Mouse (Mus musculus) limb, embryonic 14.5 days (tissue): ENCODE results near the gene Tcf7l1. TPM values are rescaled to one million over a fixed set of nuclear protein-coding genes. Genes with fewer than 3 reads are reported as not detected.

Experiments
- ATAC-seq: fragments of 200-750 bp; cut with Nextera tagmentation; 2 replicates; pipeline ENCODE4 v1.8.0; 2017; ENCODE audit warnings: low read depth, moderate number of reproducible peaks, moderate TSS enrichment; ENCODE audit not compliant: low FRiP score
- DNase-seq: peaks from one replicate; pipeline ENCODE4 v3.0.0-alpha.2; 2015; ENCODE audit warnings: low spot score
- H3K27ac ChIP-seq: fragments of 300-500 bp; sonication (generic); replicated peaks from 2 replicates; pipeline ENCODE4 v1.5.1; 2014; ENCODE audit warnings: low read depth, mild to moderate bottlenecking, low read length, moderate library complexity, mixed read lengths
- H3K27me3 ChIP-seq: fragments of 300-500 bp; sonication (generic); 2 replicates; pipeline ENCODE4 v1.6.1; 2014; ENCODE audit warnings: low read length, mixed read lengths; ENCODE audit not compliant: control insufficient read depth, insufficient read depth
- H3K36me3 ChIP-seq: fragments of 300-500 bp; sonication (generic); 2 replicates; pipeline ENCODE4 v1.6.1; 2014; ENCODE audit warnings: mild to moderate bottlenecking, low read length, moderate library complexity, mixed read lengths; ENCODE audit not compliant: control insufficient read depth, insufficient read depth
- H3K4me1 ChIP-seq: fragments of 300-500 bp; sonication (generic); 2 replicates; pipeline ENCODE4 v1.6.1; 2014; ENCODE audit warnings: antibody characterized with exemption, low read length, mixed read lengths; ENCODE audit not compliant: control insufficient read depth, insufficient read depth
- H3K4me2 ChIP-seq: fragments of 300-500 bp; sonication (generic); replicated peaks from 2 replicates; pipeline ENCODE4 v1.6.1; 2014; ENCODE audit warnings: low read depth, mild to moderate bottlenecking, low read length, moderate library complexity; ENCODE audit not compliant: severe bottlenecking
- H3K4me3 ChIP-seq: fragments of 300-500 bp; sonication (generic); replicated peaks from 2 replicates; pipeline ENCODE4 v1.5.1; 2014; ENCODE audit warnings: low read length
- H3K9ac ChIP-seq: fragments of 300-500 bp; sonication (generic); 2 replicates; pipeline ENCODE4 v1.6.1; 2014; ENCODE audit warnings: mild to moderate bottlenecking, low read depth, low read length, moderate library complexity; ENCODE audit not compliant: severe bottlenecking
- H3K9me3 ChIP-seq: fragments of 300-500 bp; sonication (generic); 2 replicates; pipeline ENCODE4 v1.6.1; 2016; ENCODE audit warnings: low read length; ENCODE audit not compliant: control insufficient read depth
- POLR2A ChIP-seq: fragments of 200-500 bp; IDR thresholded peaks from 2 replicates; pipeline ENCODE4 v1.8.0; 2012; ENCODE audit warnings: inconsistent platforms, mild to moderate bottlenecking, moderate library complexity, borderline replicate concordance; ENCODE audit not compliant: insufficient read depth, insufficient read length; ENCODE audit errors: extremely low read depth
- WGBS: fragments of 180-500 bp; shearing (Covaris S2); extraction: QIAGEN DNeasy Blood & Tissue Kit; methylation state at CpG from one replicate; pipeline ENCODE4 v1.1.7; 2014; 5-methylcytosine and 5-hydroxymethylcytosine counted together
- polyA plus RNA-seq, 2 experiments: library from polyadenylated mRNA; depleted of rRNA in 1 of 2; stranded (reverse) in 1 of 2; unstranded in 1 of 2; fragments of >200 nt; fragmentation: Nextera tagmentation in 1 of 2; extraction: Ambion mirVana in 1 of 2; gene quantifications; 2 replicates each; pipeline versions ENCODE4 v1.2.1 to v1.2.3; 2012 to 2014

The Tcf7l1 gene
- polyA plus RNA-seq, 2 experiments, result 47.9 to 78.1 TPM

DNA sequence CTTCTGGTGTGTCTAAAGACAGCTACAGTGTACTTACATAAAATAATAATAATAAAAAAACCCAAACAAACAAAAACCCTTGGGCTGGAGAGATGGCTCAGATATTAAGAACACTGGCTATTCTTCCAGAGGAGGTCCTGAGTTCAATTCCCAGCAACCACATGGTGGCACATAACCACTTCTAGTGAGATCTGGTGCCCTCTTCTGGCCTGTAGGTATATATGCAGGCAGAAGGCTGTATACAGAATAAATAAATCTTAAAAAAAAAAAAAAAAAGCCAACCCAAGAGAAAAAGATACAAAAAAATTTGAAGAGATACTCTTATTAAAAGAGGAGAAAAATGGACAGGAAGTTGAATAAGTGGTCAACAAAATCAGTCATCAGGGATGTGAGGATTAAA, 8.7 kb upstream of the Tcf7l1 start:
- no peaks in the 10 kb centered on the region for H3K36me3 ChIP-seq
- no peak overlapping the region for H3K9ac ChIP-seq
- TF ChIP-seq POLR2A, result no peak
- DNase-seq (no peak), ATAC-seq (no peak)
- H3K27me3 ChIP-seq, result no peaks in the 10 kb centered on the region
- H3K9me3 ChIP-seq, result no peaks in the 10 kb centered on the region
- H3K4me3 ChIP-seq, result no peak overlapping the region
- no peak overlapping the region for H3K4me2 ChIP-seq
- H3K4me1 ChIP-seq, result no peaks in the 10 kb centered on the region
- H3K27ac ChIP-seq, result no peak overlapping the region

DNA sequence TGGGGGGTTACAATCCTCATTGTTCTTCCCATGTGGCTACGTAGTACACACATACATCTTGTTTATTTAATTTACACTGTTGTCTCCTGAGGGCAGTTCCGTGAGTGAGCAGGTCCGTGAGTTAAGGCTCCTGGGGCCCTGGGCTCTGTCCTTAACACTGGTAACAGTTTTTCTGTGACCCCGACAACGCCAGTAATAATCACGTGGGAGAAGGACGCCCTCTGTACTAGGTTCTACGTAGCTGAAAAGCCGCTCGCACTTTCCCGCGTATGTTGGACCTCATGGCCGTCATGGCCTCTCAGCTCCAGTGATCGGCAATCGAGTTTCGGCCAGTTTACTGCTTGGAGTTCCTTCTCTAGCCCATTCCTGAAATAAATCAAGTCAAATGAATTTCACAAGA, 6.4 kb upstream of the Tcf7l1 start:
- Histone ChIP-seq H3K9ac (no peak overlapping the region), H3K27ac (no peak overlapping the region), H3K4me2 (no peak overlapping the region), H3K27me3 (no peaks in the 10 kb centered on the region), H3K4me1 (no peaks in the 10 kb centered on the region), H3K9me3 (no peaks in the 10 kb centered on the region), H3K36me3 (no peaks in the 10 kb centered on the region), H3K4me3 (no peak overlapping the region)
- 53% methylated on average over 16 of the region's 16 CpGs for WGBS
- ATAC-seq (no peak), DNase-seq (no peak)
- no peak for TF ChIP-seq POLR2A

DNA sequence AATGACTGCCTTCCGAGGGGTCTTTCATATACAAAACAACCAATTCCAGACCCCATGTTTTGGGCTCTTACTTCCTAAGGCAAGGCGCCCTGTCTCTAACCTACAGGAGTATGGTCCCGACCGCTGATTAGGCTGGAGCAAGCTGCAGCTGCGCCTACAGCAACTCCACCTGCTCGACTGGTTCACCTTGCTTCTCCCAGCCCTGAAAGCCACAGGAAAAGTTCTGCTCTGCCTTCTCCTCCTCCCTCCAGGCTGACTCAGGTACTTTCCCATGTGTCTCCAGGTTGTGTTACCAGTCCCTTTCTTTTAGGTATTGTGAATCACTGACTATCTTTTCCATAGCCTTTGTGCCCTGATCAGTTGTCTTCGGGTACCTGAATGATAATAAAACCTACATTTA, 5.8 kb upstream of the Tcf7l1 start:
- WGBS, result 43% methylated on average over 7 of the region's 7 CpGs
- Histone ChIP-seq H3K27ac (no peak overlapping the region), H3K9ac (no peak overlapping the region), H3K4me3 (no peak overlapping the region), H3K9me3 (no peaks in the 10 kb centered on the region), H3K4me1 (no peaks in the 10 kb centered on the region), H3K36me3 (no peaks in the 10 kb centered on the region), H3K27me3 (no peaks in the 10 kb centered on the region), H3K4me2 (no peak overlapping the region)
- no peak for TF ChIP-seq POLR2A
- ATAC-seq, result no peak
- DNase-seq, result no peak

DNA sequence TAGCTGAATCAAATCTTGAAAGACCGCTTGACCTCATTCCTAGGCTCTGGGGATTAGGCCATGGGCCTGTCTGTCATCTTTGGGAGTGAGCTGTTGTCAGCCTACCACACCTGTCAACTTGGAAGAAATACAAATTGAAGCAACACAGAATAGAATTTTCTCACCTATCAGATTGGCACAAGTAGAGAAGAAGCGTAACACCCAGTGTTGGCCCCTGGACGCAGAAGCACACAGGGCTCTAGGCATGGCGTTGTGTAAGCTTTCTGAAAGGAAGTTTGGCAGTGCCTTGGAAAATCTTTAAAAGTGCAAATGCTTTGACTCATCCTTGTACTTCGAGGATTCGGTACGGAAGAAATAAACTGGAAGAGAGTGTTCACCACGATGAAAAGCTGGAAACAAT, 3.6 kb upstream of the Tcf7l1 start:
- H3K4me3 ChIP-seq, result no peak overlapping the region
- H3K27me3 ChIP-seq, result no peaks in the 10 kb centered on the region
- no peak overlapping the region for H3K4me2 ChIP-seq
- no peaks in the 10 kb centered on the region for H3K9me3 ChIP-seq
- DNase-seq (no peak), ATAC-seq (no peak)
- no peaks in the 10 kb centered on the region for H3K4me1 ChIP-seq
- H3K27ac ChIP-seq, result no peak overlapping the region
- no peak overlapping the region for H3K9ac ChIP-seq
- H3K36me3 ChIP-seq, result no peaks in the 10 kb centered on the region
- WGBS, result 92% methylated on average over 8 of the region's 8 CpGs
- no peak for TF ChIP-seq POLR2A

DNA sequence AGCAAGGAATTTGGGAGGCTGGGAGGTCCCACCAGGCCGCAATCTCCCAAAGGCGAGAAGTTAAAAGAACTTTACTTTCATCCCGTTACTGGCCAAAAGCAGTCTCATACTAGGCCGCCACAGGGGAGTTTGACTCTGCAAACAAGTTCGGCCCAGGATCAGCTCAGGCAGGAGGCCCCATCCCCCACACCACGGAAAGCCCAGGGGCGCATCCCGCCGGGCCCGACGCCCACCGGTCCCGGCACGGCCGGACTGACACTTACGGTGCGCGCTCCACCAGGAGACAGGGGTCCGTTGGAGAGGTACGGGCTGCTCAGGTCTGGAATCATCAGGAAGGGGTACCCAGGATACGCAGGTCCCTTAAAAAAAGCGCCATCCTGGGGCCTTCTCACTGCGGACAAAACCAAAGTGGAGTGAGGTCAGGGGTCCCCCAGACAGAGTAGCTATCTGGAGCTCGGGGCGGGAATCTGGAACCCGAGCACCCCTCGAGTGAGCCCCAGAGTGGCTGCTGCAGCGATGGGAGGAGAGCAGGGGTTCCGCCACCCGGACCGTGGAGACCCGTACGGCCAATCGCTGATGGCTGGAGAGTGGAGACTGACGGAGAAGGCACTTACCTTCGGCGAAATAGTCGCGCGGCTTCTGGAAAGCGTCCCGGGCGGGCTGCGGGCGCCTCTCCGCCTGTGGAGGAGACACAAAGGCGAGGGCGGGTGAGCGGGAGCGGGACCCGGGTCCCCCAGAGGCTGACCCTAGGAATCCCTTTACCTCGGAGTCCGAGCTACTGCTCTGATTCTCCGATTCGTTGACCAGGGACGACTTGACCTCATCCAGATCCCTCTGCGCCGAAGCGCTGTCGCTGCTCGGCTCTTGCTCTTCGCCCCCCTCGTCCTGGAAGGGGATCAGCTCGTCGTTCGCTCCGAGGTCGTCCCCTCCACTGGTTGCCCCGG, 834 bp downstream of the Tcf7l1 start:
- peaks cover 13% of the 10 kb centered on the region for H3K4me1 ChIP-seq

More for the DNA sequence above, 834 bp downstream of the Tcf7l1 start:
- peak; percentile 14 for DNase-seq
- peak overlapping the region; percentile 87 for H3K4me2 ChIP-seq
- H3K9ac ChIP-seq, result peak overlapping the region; percentile 93
- WGBS, result under 1% methylated on average over 57 of the region's 69 CpGs
- peak; percentile 4; the same call in 1 of the 2 replicates for ATAC-seq
- H3K27ac ChIP-seq, result peak overlapping the region; percentile 94
- TF ChIP-seq POLR2A, result no peak
- no peaks in the 10 kb centered on the region for H3K9me3 ChIP-seq
- no peaks in the 10 kb centered on the region for H3K27me3 ChIP-seq
- H3K36me3 ChIP-seq, result peaks cover 23% of the 10 kb centered on the region
- peak overlapping the region; percentile 94 for H3K4me3 ChIP-seq
